Mouse (Mus musculus) myocyte (in vitro differentiated cells): ENCODE measurements around the gene Slc9a9. TPM values are rescaled to one million over a fixed set of nuclear protein-coding genes. Genes with fewer than 3 reads are reported as not detected.

Experiments
- H3K27me3 ChIP-seq: one replicate; pipeline ENCODE4 v1.6.1; 2011; ENCODE audit not compliant: control insufficient read depth, insufficient read depth, insufficient read length
- H3K36me3 ChIP-seq: one replicate; pipeline ENCODE4 v1.6.1; 2011; ENCODE audit not compliant: control insufficient read depth, insufficient read depth
- H3K4me2 ChIP-seq: one replicate; pipeline ENCODE4 v1.6.1; 2011; ENCODE audit warnings: low read depth, control low read depth
- H3K4me3 ChIP-seq: one replicate; pipeline ENCODE4 v1.5.1; 2011; ENCODE audit warnings: mild to moderate bottlenecking, control low read depth, moderate library complexity
- H3K79me2 ChIP-seq: one replicate; pipeline ENCODE4 v1.6.1; 2011; ENCODE audit not compliant: control insufficient read depth, insufficient read depth
- H3ac ChIP-seq: one replicate; pipeline ENCODE4 v1.6.1; 2011; ENCODE audit not compliant: control insufficient read depth, insufficient read length
- CEBPB ChIP-seq: IDR thresholded peaks from 2 replicates; pipeline ENCODE4 v1.6.1; 2011; ENCODE audit warnings: mild to moderate bottlenecking, moderate library complexity; ENCODE audit not compliant: poor library complexity, insufficient read depth, severe bottlenecking
- E2F4 ChIP-seq: IDR thresholded peaks from one replicate; pipeline ENCODE4 v1.6.1; 2011; ENCODE audit warnings: mild to moderate bottlenecking, control low read depth, moderate library complexity; ENCODE audit not compliant: insufficient read depth
- MAX ChIP-seq: IDR thresholded peaks from one replicate; pipeline ENCODE4 v1.6.1; 2011; ENCODE audit warnings: low read depth, mild to moderate bottlenecking, control low read depth
- MYOD1 ChIP-seq, 3 experiments: IDR thresholded peaks; one replicate each; pipeline ENCODE4 v1.6.1; 2011; ENCODE audit warnings: control low read depth in 2 of 3, low read depth in 2 of 3, mild to moderate bottlenecking in 2 of 3, moderate library complexity in 1 of 3; ENCODE audit not compliant: insufficient read length in 2 of 3, control insufficient read depth in 1 of 3
- MYOG ChIP-seq, 3 experiments: IDR thresholded peaks; one replicate each; pipeline ENCODE4 v1.6.1; 2011; ENCODE audit warnings: control low read depth in 2 of 3, low read depth in 2 of 3, mild to moderate bottlenecking in 2 of 3; ENCODE audit not compliant: insufficient read length in 2 of 3, control insufficient read depth in 1 of 3, insufficient read depth in 1 of 3
- POLR2A ChIP-seq: IDR thresholded peaks from one replicate; pipeline ENCODE4 v1.6.1; 2011; ENCODE audit warnings: low read depth, mild to moderate bottlenecking, control low read depth, moderate library complexity; ENCODE audit not compliant: insufficient read length
- POLR2AphosphoS2 ChIP-seq: IDR thresholded peaks from one replicate; pipeline ENCODE4 v1.6.1; 2011; ENCODE audit warnings: low read depth, control low read depth; ENCODE audit not compliant: insufficient read length
- REST ChIP-seq: IDR thresholded peaks from one replicate; pipeline ENCODE4 v1.6.1; 2011; ENCODE audit warnings: mild to moderate bottlenecking, control low read depth, moderate library complexity; ENCODE audit not compliant: insufficient read depth, insufficient read length
- SRF ChIP-seq: IDR thresholded peaks from one replicate; pipeline ENCODE4 v1.6.1; 2011; ENCODE audit warnings: low read depth; ENCODE audit not compliant: control insufficient read depth, insufficient read length
- TCF12 ChIP-seq: IDR thresholded peaks from one replicate; pipeline ENCODE4 v1.6.1; 2011; ENCODE audit warnings: mild to moderate bottlenecking, control low read depth; ENCODE audit not compliant: poor library complexity, insufficient read depth, severe bottlenecking
- TCF3 ChIP-seq: IDR thresholded peaks from one replicate; pipeline ENCODE4 v1.6.1; 2011; ENCODE audit warnings: low read depth, control low read depth; ENCODE audit not compliant: insufficient read length
- USF1 ChIP-seq: IDR thresholded peaks from one replicate; pipeline ENCODE4 v1.6.1; 2011; ENCODE audit warnings: low read depth, mild to moderate bottlenecking, control low read depth, moderate library complexity
- polyA plus RNA-seq: library from polyadenylated mRNA; unstranded; fragments of >200 nt; fragmentation: generic; extraction: Trizol; gene quantifications from one replicate; pipeline ENCODE4 v1.2.1, GENCODE M21; 2012; ENCODE audit warnings: missing spikeins

Gene Slc9a9
- polyA plus RNA-seq = 21.5 TPM

GRCm38 (mm10) chr9:94669791-94670577 is at the start of gene Slc9a9:
Gene Slc9a9 (plus strand): TSS chr9:94669909.
- H3K79me2 ChIP-seq = peaks cover 46% of the 10 kb centered on the region
- peaks cover 9% of the 10 kb centered on the region for H3K36me3 ChIP-seq

GRCm38 (mm10) chr9:94620342-94620741 is 49.4 kb upstream of the Slc9a9 start:
- no peak overlapping the region for H3K4me2 ChIP-seq
- no peaks in the 10 kb centered on the region for H3K27me3 ChIP-seq
- H3ac ChIP-seq = no peak overlapping the region
- H3K4me3 ChIP-seq = no peak overlapping the region
- H3K79me2 ChIP-seq = no peaks in the 10 kb centered on the region
- no peak for TF ChIP-seq MYOG (IDR thresholded peaks at IDR 0.05; ENCODE audit: control insufficient read depth in 1 of 3, insufficient read depth in 1 of 3, insufficient read length in 2 of 3, low read depth in 2 of 3)
- TF ChIP-seq MYOD1 (IDR thresholded peaks at IDR 0.05; ENCODE audit: control insufficient read depth in 1 of 3, insufficient read length in 2 of 3, low read depth in 2 of 3) = no peak
- no peak for TF ChIP-seq USF1
- TF ChIP-seq REST = no peak
- no peak for TF ChIP-seq MAX
- TF ChIP-seq POLR2A = no peak
- TF ChIP-seq POLR2AphosphoS2 = no peak
- TF ChIP-seq CEBPB = no peak
- TF ChIP-seq E2F4 = no peak
- TF ChIP-seq TCF12 = no peak
- TF ChIP-seq SRF = no peak
- no peak for TF ChIP-seq TCF3
- no peaks in the 10 kb centered on the region for H3K36me3 ChIP-seq

More at GRCm38 (mm10) chr9:94669791-94670577, at the start of gene Slc9a9:
- H3K4me2 ChIP-seq = peak within 1 kb of the TSS; percentile 82
- no peaks in the 10 kb centered on the region for H3K27me3 ChIP-seq
- peak; percentile 100 for TF ChIP-seq MYOG (IDR thresholded peaks at IDR 0.05; ENCODE audit: control insufficient read depth in 1 of 3, insufficient read depth in 1 of 3, insufficient read length in 2 of 3, low read depth in 2 of 3)
- peak; percentile 98 to 100 (median 100) for TF ChIP-seq MYOD1 (IDR thresholded peaks at IDR 0.05; ENCODE audit: control insufficient read depth in 1 of 3, insufficient read length in 2 of 3, low read depth in 2 of 3)
- peak; percentile 98 for TF ChIP-seq TCF12
- TF ChIP-seq TCF3 = peak; percentile 97
- no peak for TF ChIP-seq MAX
- TF ChIP-seq USF1 = no peak
- peak; percentile 0; the same call in 1 of the 2 replicates for TF ChIP-seq CEBPB
- peak; percentile 94 for TF ChIP-seq POLR2AphosphoS2
- peak; percentile 83 for TF ChIP-seq POLR2A
- H3K4me3 ChIP-seq = peak within 1 kb of the TSS; percentile 48
- peak within 1 kb of the TSS; percentile 26 for H3ac ChIP-seq

- Histone ChIP-seq H3K36me3 (no peaks in the 10 kb centered on the region), H3K4me3 (no peak overlapping the region), H3K4me2 (no peak overlapping the region), H3ac (no peak overlapping the region), H3K79me2 (no peaks in the 10 kb centered on the region), H3K27me3 (no peaks in the 10 kb centered on the region)
- TF ChIP-seq TCF12 (no peak), REST (no peak)
Measured at GRCm38 (mm10) chr9:94620846-94621245, 48.9 kb upstream of the Slc9a9 start.

GRCm38 (mm10) chr9:94621902-94622301 is 47.8 kb upstream of the Slc9a9 start:
- Histone ChIP-seq H3K27me3 (no peaks in the 10 kb centered on the region), H3K36me3 (no peaks in the 10 kb centered on the region), H3K4me2 (no peak overlapping the region), H3K79me2 (no peaks in the 10 kb centered on the region), H3ac (no peak overlapping the region), H3K4me3 (no peak overlapping the region)
- TF ChIP-seq MYOG (IDR thresholded peaks at IDR 0.05; ENCODE audit: control insufficient read depth in 1 of 3, insufficient read depth in 1 of 3, insufficient read length in 2 of 3, low read depth in 2 of 3) (no peak), POLR2AphosphoS2 (no peak), TCF12 (no peak), SRF (no peak), USF1 (no peak), MYOD1 (IDR thresholded peaks at IDR 0.05; ENCODE audit: control insufficient read depth in 1 of 3, insufficient read length in 2 of 3, low read depth in 2 of 3) (no peak), E2F4 (no peak), REST (no peak), TCF3 (no peak), CEBPB (no peak), POLR2A (no peak), MAX (no peak)

- no peaks in the 10 kb centered on the region for H3K36me3 ChIP-seq
- no peaks in the 10 kb centered on the region for H3K79me2 ChIP-seq
- H3K4me3 ChIP-seq = no peak overlapping the region
- H3K27me3 ChIP-seq = no peaks in the 10 kb centered on the region
- H3ac ChIP-seq = no peak overlapping the region
- no peak overlapping the region for H3K4me2 ChIP-seq
- no peak for TF ChIP-seq USF1
- no peak for TF ChIP-seq TCF12
- TF ChIP-seq POLR2AphosphoS2 = no peak
- TF ChIP-seq REST = no peak
Measured at GRCm38 (mm10) chr9:94626737-94627136, 43.0 kb upstream of the Slc9a9 start.
